ENCODE assay signal across 8 mouse cellular contexts in genomic region chr5:114567565-114568197, GRCm38 (mm10). TPM values are rescaled to one million over a fixed set of nuclear protein-coding genes. Genes with fewer than 3 reads are reported as not detected.
A peak's percentile ranks its signal among the peaks of the same experiment; 100 is the strongest.
DNase-seq lines count a peak whose midpoint lies in the region; ATAC-seq and TF ChIP-seq lines count a peak whose summit lies in the region.

Gene Fam222a, plus strand, starts transcription at chr5:114568016.

- no peaks in the 10 kb centered on the region for H3K79me2 ChIP-seq in MEL (ENCODE audit: control insufficient read depth, insufficient read depth, low read length, poor library complexity)

- no peak within 1 kb of the TSS for H3K27ac ChIP-seq in MEL (ENCODE audit: control insufficient read depth, low read depth, low read length)
- H3K27ac ChIP-seq in brown adipose tissue, adult 24 weeks (replicated peaks; ENCODE audit: low read depth, low read length): peak within 1 kb of the TSS; percentile 43
- peak within 1 kb of the TSS; percentile 91 for H3K27ac ChIP-seq in forebrain, embryonic 12.5 days
- H3K27ac ChIP-seq in hindbrain, embryonic 10.5 days: peak within 1 kb of the TSS; percentile 89
- H3K27ac ChIP-seq in lung, postnatal 0 days (ENCODE audit: low read length): peak within 1 kb of the TSS; percentile 54

- peak in 2 of 3 experiments; percentile 47 to 59; a peak in 5 of 6 replicates for TF ChIP-seq CTCF in MEL (IDR thresholded peaks at IDR 0.05 in 2 of 3, conservative IDR thresholded peaks at IDR 0.05 in 1 of 3; ENCODE audit: control insufficient read depth in 1 of 3, insufficient read depth in 1 of 3, low read depth in 2 of 3, low read length in 3 of 3, poor library complexity in 1 of 3, severe bottlenecking in 1 of 3)
- peak; percentile 72 for TF ChIP-seq CTCF in lung, postnatal 0 days (IDR thresholded peaks at IDR 0.05)

- ATAC-seq in forebrain, embryonic 12.5 days (ENCODE audit: low FRiP score): peak; percentile 62
- ATAC-seq in lung, postnatal 0 days: peak; percentile 51

- no peak for TF ChIP-seq POLR2A in MEL (IDR thresholded peaks at IDR 0.05; ENCODE audit: control insufficient read depth in 1 of 2, insufficient read depth in 1 of 2, low read depth in 1 of 2, low read length in 2 of 2, poor library complexity in 1 of 2)

- no peak for TF ChIP-seq EP300 in MEL (IDR thresholded peaks at IDR 0.05; ENCODE audit: low read depth in 1 of 2, low read length in 2 of 2)
- TF ChIP-seq EP300 in lung, postnatal 0 days (IDR thresholded peaks at IDR 0.05): no peak

- TF ChIP-seq RAD21 in MEL (IDR thresholded peaks at IDR 0.05; ENCODE audit: low read depth, low read length): peak; percentile 7

- H3K9me3 ChIP-seq in MEL (replicated peaks; ENCODE audit: insufficient read depth, low read length): no peaks in the 10 kb centered on the region
- 0 out of 2 replicates have a peak, but pooled peaks cover 4% of the 10 kb centered on the region for H3K9me3 ChIP-seq in forebrain, embryonic 12.5 days
- H3K9me3 ChIP-seq in hindbrain, embryonic 10.5 days: peaks cover 10% of the 10 kb centered on the region
- H3K9me3 ChIP-seq in lung, postnatal 0 days (ENCODE audit: low read length): 0 out of 2 replicates have a peak, but pooled peaks cover 2% of the 10 kb centered on the region

- peaks cover 0 to 25% of the 10 kb centered on the region in 2 experiments; a peak in 2 of 4 replicates for H3K4me1 ChIP-seq in MEL (ENCODE audit: control insufficient read depth in 1 of 2, insufficient read depth in 2 of 2, low read length in 2 of 2)
- peaks cover 7% of the 10 kb centered on the region; the same call in 1 of the 2 replicates for H3K4me1 ChIP-seq in brown adipose tissue, adult 24 weeks (ENCODE audit: control insufficient read depth, insufficient read depth, insufficient read length, low read length)
- peaks cover 52% of the 10 kb centered on the region for H3K4me1 ChIP-seq in forebrain, embryonic 12.5 days
- peaks cover 75% of the 10 kb centered on the region for H3K4me1 ChIP-seq in hindbrain, embryonic 10.5 days (replicated peaks)
- H3K4me1 ChIP-seq in lung, postnatal 0 days (ENCODE audit: insufficient read depth, low read depth, low read length): peaks cover 13% of the 10 kb centered on the region; the same call in 1 of the 2 replicates

- peak within 1 kb of the TSS; percentile 56 for H3K9ac ChIP-seq in MEL (ENCODE audit: control insufficient read depth, low read depth, low read length, poor library complexity, severe bottlenecking)
- peak within 1 kb of the TSS; percentile 79 for H3K9ac ChIP-seq in forebrain, embryonic 12.5 days
- H3K9ac ChIP-seq in lung, postnatal 0 days (replicated peaks; ENCODE audit: low read depth): peak within 1 kb of the TSS; percentile 34; the same call in 1 of the 2 replicates

- H3K36me3 ChIP-seq in MEL (ENCODE audit: control insufficient read depth in 1 of 2, insufficient read depth in 2 of 2, low read length in 2 of 2): peaks cover 0 to 4% of the 10 kb centered on the region in 2 experiments; a peak in 2 of 4 replicates
- no peaks in the 10 kb centered on the region for H3K36me3 ChIP-seq in forebrain, embryonic 12.5 days (replicated peaks)
- no peaks in the 10 kb centered on the region for H3K36me3 ChIP-seq in hindbrain, embryonic 10.5 days
- no peaks in the 10 kb centered on the region for H3K36me3 ChIP-seq in lung, postnatal 0 days (ENCODE audit: insufficient read depth, low read length)

- H3K27me3 ChIP-seq in MEL (ENCODE audit: control insufficient read depth in 1 of 2, insufficient read depth in 2 of 2, low read length in 2 of 2): peaks cover 2 to 3% of the 10 kb centered on the region in 2 experiments; a peak in 3 of 4 replicates
- H3K27me3 ChIP-seq in forebrain, embryonic 12.5 days: peaks cover 33% of the 10 kb centered on the region
- H3K27me3 ChIP-seq in hindbrain, embryonic 10.5 days (ENCODE audit: insufficient read depth, poor library complexity, severe bottlenecking): peaks cover 63% of the 10 kb centered on the region
- H3K27me3 ChIP-seq in lung, postnatal 0 days (replicated peaks; ENCODE audit: insufficient read depth, low read length): peaks cover 5% of the 10 kb centered on the region

- peak; percentile 68 for DNase-seq in MEL (ENCODE audit: low read depth, low spot score)
- peak; percentile 82 for DNase-seq in hindbrain, embryonic 10.5 days (ENCODE audit: low spot score)
- DNase-seq in layer of hippocampus, postnatal 14 days (ENCODE audit: low spot score in 2 of 2): peak; percentile 45 to 61
- DNase-seq in lung, postnatal 0 days (ENCODE audit: low spot score): peak; percentile 87
- peak; percentile 73 for DNase-seq in ovary, postnatal 36 days (ENCODE audit: low spot score)
- peak; percentile 43 for DNase-seq in urinary bladder, postnatal 25 days (ENCODE audit: low spot score)

- H3K4me3 ChIP-seq in MEL (ENCODE audit: control insufficient read depth in 1 of 2, insufficient read depth in 1 of 2, low read depth in 2 of 2, low read length in 2 of 2): peak within 1 kb of the TSS; percentile 58 to 64
- peak within 1 kb of the TSS; percentile 59 for H3K4me3 ChIP-seq in brown adipose tissue, adult 24 weeks (ENCODE audit: insufficient read depth, low read depth, low read length)
- H3K4me3 ChIP-seq in forebrain, embryonic 12.5 days (replicated peaks): peak within 1 kb of the TSS; percentile 63
- H3K4me3 ChIP-seq in hindbrain, embryonic 10.5 days: peak within 1 kb of the TSS; percentile 84
- H3K4me3 ChIP-seq in lung, postnatal 0 days (ENCODE audit: low read depth, low read length): peak within 1 kb of the TSS; percentile 73

- peak within 1 kb of the TSS; percentile 72 for H3K4me2 ChIP-seq in forebrain, embryonic 12.5 days
- H3K4me2 ChIP-seq in lung, postnatal 0 days (replicated peaks; ENCODE audit: low read depth, low read length): peak within 1 kb of the TSS; percentile 99

- WGBS in forebrain, embryonic 12.5 days: under 1% methylated on average over 66 of the region's 72 CpGs
- WGBS in hindbrain, embryonic 10.5 days: under 1% methylated on average over 72 of the region's 72 CpGs
- under 1% methylated on average over 45 of the region's 72 CpGs for WGBS in lung, postnatal 0 days

TF ChIP-seq in MEL, 35 proteins besides CTCF, POLR2A, EP300 and RAD21:
- TF ChIP-seq USF1 (IDR thresholded peaks at IDR 0.05; ENCODE audit: low read depth, low read length): no peak
- no peak; the same call in 1 of the 2 replicates for TF ChIP-seq SIN3A (IDR thresholded peaks at IDR 0.05; ENCODE audit: low read length)
- TF ChIP-seq MYC (IDR thresholded peaks at IDR 0.05; ENCODE audit: low read depth, low read length): no peak
- no peak for TF ChIP-seq ZMIZ1 (IDR thresholded peaks at IDR 0.05; ENCODE audit: low read depth, low read length)
- TF ChIP-seq CHD2 (IDR thresholded peaks at IDR 0.05; ENCODE audit: low read length): no peak
- TF ChIP-seq TCF12 (IDR thresholded peaks at IDR 0.05; ENCODE audit: low read depth, low read length): 0 out of 2 replicates have a peak, but pooled peaks have one; percentile 6
- TF ChIP-seq ZNF384 (IDR thresholded peaks at IDR 0.05; ENCODE audit: low read depth, low read length): no peak
- TF ChIP-seq ZC3H11A (IDR thresholded peaks at IDR 0.05; ENCODE audit: low read depth, low read length): peak; percentile 30
- TF ChIP-seq SMC3 (IDR thresholded peaks at IDR 0.05; ENCODE audit: low read depth, low read length): peak; percentile 54
- TF ChIP-seq MAZ (IDR thresholded peaks at IDR 0.05; ENCODE audit: low read depth, low read length): no peak
TF ChIP-seq in MEL: peak in this region for 3.

RNA-seq across cellular contexts. Expression of gene Fam222a, which starts in this region (rescaled TPM):
- 0.23 and 0.27 TPM in 2 replicates for total RNA-seq in MEL (2012; rRNA removed)
- polyA plus RNA-seq in MEL (2012; ENCODE audit: insufficient read depth in 1 of 2, insufficient read length in 2 of 2, low read depth in 1 of 2, low replicate concordance in 2 of 2, missing spikeins in 1 of 2): under 1 TPM in 1 of 2 experiments, not detected in 1; 0.70 TPM
- 1.8 and 2.7 TPM in 2 replicates for polyA plus RNA-seq in brown adipose tissue, adult 24 weeks (2012; ENCODE audit: insufficient read depth, insufficient read length, missing spikeins)
- polyA plus RNA-seq in forebrain, embryonic 12.5 days (2016; fragmentation: Nextera tagmentation; extraction: Ambion mirVana): 6.9 and 10.2 TPM in 2 replicates
- polyA plus RNA-seq in hindbrain, embryonic 10.5 days (2016; fragmentation: Nextera tagmentation; extraction: Ambion mirVana): 3.9 and 6.5 TPM in 2 replicates
- 1 to 10 TPM; 7.6 to 7.8 TPM for total RNA-seq in layer of hippocampus, postnatal 14 days (2021)
- 1.9 and 2.3 TPM in 2 replicates for polyA plus RNA-seq in lung, postnatal 0 days (2015; fragmentation: Nextera tagmentation; extraction: Ambion mirVana)

Comparison
In these comparisons a context has a peak if more than half of its experiments do, and no peak if none do; other contexts are left out.
1. Peak in DNase-seq, H3K4me3 ChIP-seq and H3K9ac ChIP-seq in MEL; RNA of the gene not detected or under 1 TPM.